ENCODE assay signal across 18 mouse cellular contexts in genomic region chr1:37617047-37617446, GRCm38 (mm10).
DNase-seq lines count a peak whose midpoint lies in the region; ATAC-seq and TF ChIP-seq lines count a peak whose summit lies in the region.
"Had no signal": no experiment of that assay in that cellular context is flagged by ENCODE, and none has a peak within 500 bp of the region (broad histone marks: within the 10 kb centered on the region; RNA-seq: fewer than 3 reads in every experiment).

No protein-coding gene starts in this region.

- DNase-seq in A20 (ENCODE audit: low read depth, low spot score), result peak; percentile 16
- DNase-seq in thymus, adult 2 months, result peak; percentile 46
- no peak for DNase-seq in heart, adult 18-20 months
- no peak for DNase-seq in cerebellum, postnatal 10 days
- DNase-seq in kidney, postnatal 14 days, result no peak
- DNase-seq: adrenal gland, adult 2 months; cerebellum, adult 11 months; cerebellum, postnatal 25 days; kidney, adult 9 months; layer of hippocampus, postnatal 36 days; spleen, adult 18-20 months had no signal

- TF ChIP-seq CTCF in thymus, adult 2 months (IDR thresholded peaks at IDR 0.05; ENCODE audit: borderline replicate concordance, control insufficient read depth, extremely low read depth, insufficient read depth, low read length, poor library complexity), result no peak

- H3K27me3 ChIP-seq in embryonic facial prominence, embryonic 13.5 days, result no peaks in the 10 kb centered on the region
- H3K27me3 ChIP-seq in limb, embryonic 13.5 days, result no peaks in the 10 kb centered on the region
- H3K27me3 ChIP-seq in thymus, adult 2 months (ENCODE audit: control insufficient read depth, insufficient read depth, low read length), result no peaks in the 10 kb centered on the region
- H3K27me3 ChIP-seq: heart, embryonic 12.5 days; hindbrain, embryonic 15.5 days had no signal

- no peaks in the 10 kb centered on the region for H3K9me3 ChIP-seq in embryonic facial prominence, embryonic 13.5 days
- no peaks in the 10 kb centered on the region for H3K9me3 ChIP-seq in limb, embryonic 13.5 days
- H3K9me3 ChIP-seq: G1E; heart, embryonic 12.5 days; hindbrain, embryonic 15.5 days had no signal

- no peaks in the 10 kb centered on the region for H3K36me3 ChIP-seq in embryonic facial prominence, embryonic 13.5 days
- no peaks in the 10 kb centered on the region for H3K36me3 ChIP-seq in limb, embryonic 13.5 days
- no peaks in the 10 kb centered on the region for H3K36me3 ChIP-seq in thymus, adult 2 months (ENCODE audit: control insufficient read depth, insufficient read depth, low read length)
- H3K36me3 ChIP-seq: G1E; heart, embryonic 12.5 days; hindbrain, embryonic 15.5 days had no signal

- 34% methylated on average over 5 of the region's 5 CpGs for WGBS in embryonic facial prominence, embryonic 13.5 days
- 47% methylated on average over 5 of the region's 5 CpGs for WGBS in limb, embryonic 13.5 days
- 29% methylated on average over 5 of the region's 5 CpGs for WGBS in thymus, adult 2 months

- H3K9ac ChIP-seq in embryonic facial prominence, embryonic 13.5 days, result no peak overlapping the region
- no peak overlapping the region for H3K9ac ChIP-seq in limb, embryonic 13.5 days
- H3K9ac ChIP-seq: heart, embryonic 12.5 days; hindbrain, embryonic 15.5 days had no signal

- H3K4me1 ChIP-seq in embryonic facial prominence, embryonic 13.5 days, result peaks cover 33% of the 10 kb centered on the region
- H3K4me1 ChIP-seq in limb, embryonic 13.5 days, result peaks cover 44% of the 10 kb centered on the region
- H3K4me1 ChIP-seq in thymus, adult 2 months (replicated peaks; ENCODE audit: control insufficient read depth, insufficient read depth, low read length), result peaks cover 39% of the 10 kb centered on the region

- H3K27ac ChIP-seq in embryonic facial prominence, embryonic 13.5 days, result peak overlapping the region; percentile 24; the same call in 1 of the 2 replicates
- H3K27ac ChIP-seq in limb, embryonic 13.5 days, result no peak overlapping the region
- H3K27ac ChIP-seq in thymus, adult 2 months (ENCODE audit: control insufficient read depth, insufficient read depth, low read length), result peak overlapping the region; percentile 92
- H3K27ac ChIP-seq: hindbrain, embryonic 15.5 days had no signal

- no peak for TF ChIP-seq POLR2A in thymus, adult 2 months (IDR thresholded peaks at IDR 0.05; ENCODE audit: control insufficient read depth, extremely low read depth, insufficient read depth, low read length, poor library complexity)

- no peak overlapping the region for H3K4me2 ChIP-seq in embryonic facial prominence, embryonic 13.5 days
- H3K4me2 ChIP-seq in limb, embryonic 13.5 days (replicated peaks), result no peak overlapping the region
- H3K4me2 ChIP-seq: heart, embryonic 12.5 days; hindbrain, embryonic 15.5 days had no signal

- no peak overlapping the region for H3K4me3 ChIP-seq in embryonic facial prominence, embryonic 13.5 days
- no peak overlapping the region for H3K4me3 ChIP-seq in limb, embryonic 13.5 days
- no peak overlapping the region for H3K4me3 ChIP-seq in thymus, adult 2 months (ENCODE audit: control insufficient read depth, insufficient read depth, low read length)
- H3K4me3 ChIP-seq: heart, embryonic 12.5 days; hindbrain, embryonic 15.5 days had no signal

- peak; percentile 22; the same call in 1 of the 2 replicates for ATAC-seq in embryonic facial prominence, embryonic 13.5 days (ENCODE audit: insufficient number of reproducible peaks, insufficient read depth, low FRiP score, low TSS enrichment, low read depth)
- ATAC-seq in limb, embryonic 13.5 days (ENCODE audit: low FRiP score, low read depth), result peak; percentile 48; the same call in 1 of the 2 replicates
- ATAC-seq: forebrain, embryonic 16.5 days; midbrain, embryonic 16.5 days had no signal

Comparison
In these comparisons a context has a peak if more than half of its experiments do, and no peak if none do; other contexts are left out.
1. DNase-seq: peak in A20 (single experiment) and thymus, adult 2 months (single experiment); none in heart, adult 18-20 months (0 of 2), cerebellum, postnatal 10 days (0 of 2) and kidney, postnatal 14 days (single experiment).